In genomic region chr5:99782806-99783205, GRCm38 (mm10) we compare ENCODE assay signal across 17 mouse cellular contexts.
"Had no signal": no experiment of that assay in that cellular context is flagged by ENCODE, and none has a peak within 500 bp of the region (broad histone marks: within the 10 kb centered on the region; RNA-seq: fewer than 3 reads in every experiment).

No protein-coding gene starts in this region.

- ATAC-seq: lung, postnatal 0 days; midbrain, embryonic 13.5 days; midbrain, embryonic 15.5 days had no signal

- H3K27me3 ChIP-seq: lung, embryonic 15.5 days; midbrain, embryonic 13.5 days; neural tube, embryonic 12.5 days; stomach, embryonic 15.5 days had no signal

- H3K4me3 ChIP-seq: lung, embryonic 15.5 days; megakaryocyte, embryonic 14.5 days; midbrain, embryonic 13.5 days; midbrain, embryonic 15.5 days; neural tube, embryonic 12.5 days; stomach, embryonic 15.5 days had no signal

- H3K9me3 ChIP-seq: lung, embryonic 15.5 days; midbrain, embryonic 13.5 days; midbrain, embryonic 15.5 days; neural tube, embryonic 12.5 days; stomach, embryonic 15.5 days had no signal

- H3K4me2 ChIP-seq: lung, embryonic 15.5 days; midbrain, embryonic 11.5 days; midbrain, embryonic 13.5 days; midbrain, embryonic 15.5 days; neural tube, embryonic 12.5 days; stomach, embryonic 15.5 days had no signal

- DNase-seq: lung, adult 2 months; lung, postnatal 14 days; lung, postnatal 36 days; right cerebral cortex, postnatal 14 days; thymus, adult 2 months; thymus, postnatal 25 days; thymus, postnatal 4 days had no signal

- H3K4me1 ChIP-seq: lung, embryonic 15.5 days; megakaryocyte, embryonic 14.5 days; stomach, embryonic 15.5 days had no signal

- H3K9ac ChIP-seq: lung, embryonic 15.5 days; midbrain, embryonic 13.5 days; midbrain, embryonic 15.5 days; neural tube, embryonic 12.5 days; stomach, embryonic 15.5 days had no signal

- H3K36me3 ChIP-seq: lung, embryonic 15.5 days; midbrain, embryonic 13.5 days; midbrain, embryonic 15.5 days; neural tube, embryonic 12.5 days; stomach, embryonic 15.5 days had no signal

- H3K27ac ChIP-seq: lung, embryonic 15.5 days; macrophage; midbrain, embryonic 13.5 days; midbrain, embryonic 15.5 days; neural tube, embryonic 12.5 days; stomach, embryonic 15.5 days; stomach, postnatal 0 days had no signal
